Mouse (Mus musculus) left cerebral cortex, adult 2 months (tissue): Measurements from ENCODE around the gene Copz2. TPM values are rescaled to one million over a fixed set of nuclear protein-coding genes. Genes with fewer than 3 reads are reported as not detected.
A peak's percentile ranks its signal among the peaks of the same experiment; 100 is the strongest.

ENCODE experiments used
- DNase-seq, 2 experiments: peaks; one replicate each; pipeline ENCODE4 v3.0.0; 2021 to 2022; ENCODE audit warnings: low spot score in 2 of 2, mixed read lengths in 1 of 2; ENCODE audit errors: extremely low spot score in 1 of 2
- H3K27ac ChIP-seq: fragments of 200-600 bp; 2 replicates; pipeline ENCODE4 v1.8.1; 2022
- H3K4me3 ChIP-seq: fragments of 200-600 bp; 2 replicates; pipeline ENCODE4 v1.8.1; 2022
- CTCF ChIP-seq: fragments of 200-600 bp; IDR thresholded peaks from 2 replicates; pipeline ENCODE4 v1.8.1; 2022; ENCODE audit warnings: antibody characterized with exemption, mild to moderate bottlenecking, moderate library complexity
- intact Hi-C: fragments of 180-260 bp; cut with DNase I; formaldehyde crosslinking; loops from one replicate; pipeline ENCODE4 v1.15.1; 2025
- total RNA-seq, 2 experiments: library from RNA; stranded (reverse); gene quantifications; 2 replicates each; pipeline ENCODE4 v1.2.3; 2021

The Copz2 gene
- total RNA-seq, 2 experiments from 2014 or later: 4.8 to 5.0 TPM

GRCm38 (mm10) chr11:96821956-96822355 is 27.7 kb upstream of the Copz2 start:
- intact Hi-C loops: loop anchor here (5.0 kb wide), 1 partner anchor 40 kb away; no protein-coding TSS in a partner anchor
- no peak for DNase-seq
- H3K4me3 ChIP-seq: peak overlapping the region; percentile 66
- no peak for TF ChIP-seq CTCF
- no peak overlapping the region for H3K27ac ChIP-seq

GRCm38 (mm10) chr11:96822675-96823470 is 26.8 kb upstream of the Copz2 start:
- intact Hi-C loops: loop anchor here (5.0 kb wide), 1 partner anchor 39 kb away; no protein-coding TSS in a partner anchor
- Histone ChIP-seq H3K4me3 (peak overlapping the region; percentile 66), H3K27ac (peak overlapping the region; percentile 97)
- no peak for DNase-seq
- no peak for TF ChIP-seq CTCF

GRCm38 (mm10) chr11:96823471-96823837 is 26.2 kb upstream of the Copz2 start:
- Histone ChIP-seq H3K27ac (peak overlapping the region; percentile 97), H3K4me3 (peak overlapping the region; percentile 66)
- peak in 1 of 2 experiments; percentile 18 for DNase-seq
- no peak for TF ChIP-seq CTCF
- intact Hi-C loops: loop anchor here (5.0 kb wide), 1 partner anchor 39 kb away; no protein-coding TSS in a partner anchor

GRCm38 (mm10) chr11:96823880-96824782 is 25.5 kb upstream of the Copz2 start:
- peak; percentile 84 to 88 for DNase-seq

GRCm38 (mm10) chr11:96824783-96825495 is 24.7 kb upstream of the Copz2 start:
- H3K4me3 ChIP-seq: peak overlapping the region; percentile 66
- intact Hi-C loops: loop anchor here (1.0 to 5.0 kb wide), 3 partner anchors 15 to 37 kb away; partner anchors contain the start of gene Cbx1
- peak overlapping the region; percentile 97 for H3K27ac ChIP-seq
- DNase-seq: peak; percentile 37 to 46
- no peak for TF ChIP-seq CTCF

More at GRCm38 (mm10) chr11:96823880-96824782, 25.5 kb upstream of the Copz2 start:
- intact Hi-C loops: loop anchor here (1.0 to 5.0 kb wide), 3 partner anchors 16 to 38 kb away; partner anchors contain the start of gene Cbx1
- peak overlapping the region; percentile 66 for H3K4me3 ChIP-seq
- H3K27ac ChIP-seq: peak overlapping the region; percentile 97
- no peak; the same call in 1 of the 2 replicates for TF ChIP-seq CTCF

GRCm38 (mm10) chr11:96826481-96826880 is 23.2 kb upstream of the Copz2 start:
- no peak for TF ChIP-seq CTCF
- DNase-seq: no peak
- intact Hi-C loops: no loop called here
- Histone ChIP-seq H3K4me3 (peak overlapping the region; percentile 14; the same call in 1 of the 2 replicates), H3K27ac (peak overlapping the region; percentile 97)

- intact Hi-C loops: no loop called here
- Histone ChIP-seq H3K27ac (peak overlapping the region; percentile 56), H3K4me3 (peak overlapping the region; percentile 14; the same call in 1 of the 2 replicates)
- no peak for TF ChIP-seq CTCF
- no peak for DNase-seq
Observed at GRCm38 (mm10) chr11:96827062-96827581, 22.5 kb upstream of the Copz2 start.

- TF ChIP-seq CTCF: no peak
- Histone ChIP-seq H3K4me3 (peak overlapping the region; percentile 98), H3K27ac (no peak overlapping the region; the same call in 1 of the 2 replicates)
- intact Hi-C loops: no loop called here
- DNase-seq: no peak
Observed at GRCm38 (mm10) chr11:96827917-96828316, 21.8 kb upstream of the Copz2 start.

- no peak for TF ChIP-seq CTCF
- H3K27ac ChIP-seq: peak overlapping the region; percentile 93
- peak overlapping the region; percentile 98 for H3K4me3 ChIP-seq
- DNase-seq: no peak
- intact Hi-C loops: no loop called here
Observed at GRCm38 (mm10) chr11:96828881-96829280, 20.8 kb upstream of the Copz2 start.

- H3K4me3 ChIP-seq: peak overlapping the region; percentile 98
- TF ChIP-seq CTCF: no peak; the same call in 1 of the 2 replicates
- intact Hi-C loops: no loop called here
- peak overlapping the region; percentile 93 for H3K27ac ChIP-seq
- DNase-seq: peak; percentile 57 to 69
Observed at GRCm38 (mm10) chr11:96829403-96829812, 20.3 kb upstream of the Copz2 start.
